Mouse (Mus musculus) embryonic facial prominence, embryonic 12.5 days (tissue): ENCODE results near the gene Olfr1344. TPM values are rescaled to one million over a fixed set of nuclear protein-coding genes. Genes with fewer than 3 reads are reported as not detected.
A peak's percentile ranks its signal among the peaks of the same experiment; 100 is the strongest.

ENCODE experiments used
- ATAC-seq: fragments of 200-750 bp; cut with Nextera tagmentation; 2 replicates; pipeline ENCODE4 v1.8.0; 2017; ENCODE audit not compliant: insufficient number of reproducible peaks, insufficient read depth, low FRiP score, low TSS enrichment
- H3K27ac ChIP-seq: fragments of 300-500 bp; sonication (generic); 2 replicates; pipeline ENCODE4 v1.5.1; 2016; ENCODE audit warnings: mild to moderate bottlenecking
- H3K27me3 ChIP-seq: fragments of 300-500 bp; sonication (generic); 2 replicates; pipeline ENCODE4 v1.6.1; 2016; ENCODE audit warnings: mild to moderate bottlenecking, moderate library complexity
- H3K36me3 ChIP-seq: fragments of 300-500 bp; sonication (generic); 2 replicates; pipeline ENCODE4 v1.6.1; 2016; ENCODE audit warnings: mild to moderate bottlenecking
- H3K4me1 ChIP-seq: fragments of 300-500 bp; sonication (generic); 2 replicates; pipeline ENCODE4 v1.6.1; 2016
- H3K4me2 ChIP-seq: fragments of 300-500 bp; sonication (generic); replicated peaks from 2 replicates; pipeline ENCODE4 v1.6.1; 2016; ENCODE audit warnings: mild to moderate bottlenecking, moderate library complexity
- H3K4me3 ChIP-seq: fragments of 300-500 bp; sonication (generic); 2 replicates; pipeline ENCODE4 v1.5.1; 2016; ENCODE audit warnings: mild to moderate bottlenecking
- H3K9ac ChIP-seq: fragments of 300-500 bp; sonication (generic); 2 replicates; pipeline ENCODE4 v1.6.1; 2016; ENCODE audit warnings: mild to moderate bottlenecking, moderate library complexity
- H3K9me3 ChIP-seq: fragments of 300-500 bp; sonication (generic); 2 replicates; pipeline ENCODE4 v1.6.1; 2016; ENCODE audit warnings: mild to moderate bottlenecking, moderate library complexity
- WGBS: fragments of 180-500 bp; shearing (Covaris S2); methylation state at CpG from one replicate; pipeline ENCODE4 v1.1.7; 2016; 5-methylcytosine and 5-hydroxymethylcytosine counted together
- polyA plus RNA-seq: library from polyadenylated mRNA; unstranded; fragments of >200 nt; fragmentation: Nextera tagmentation; extraction: Ambion mirVana; gene quantifications from 2 replicates; pipeline ENCODE4 v1.2.1, GENCODE M21; 2016

The Olfr1344 gene
- not detected in 2 replicates for polyA plus RNA-seq

DNA sequence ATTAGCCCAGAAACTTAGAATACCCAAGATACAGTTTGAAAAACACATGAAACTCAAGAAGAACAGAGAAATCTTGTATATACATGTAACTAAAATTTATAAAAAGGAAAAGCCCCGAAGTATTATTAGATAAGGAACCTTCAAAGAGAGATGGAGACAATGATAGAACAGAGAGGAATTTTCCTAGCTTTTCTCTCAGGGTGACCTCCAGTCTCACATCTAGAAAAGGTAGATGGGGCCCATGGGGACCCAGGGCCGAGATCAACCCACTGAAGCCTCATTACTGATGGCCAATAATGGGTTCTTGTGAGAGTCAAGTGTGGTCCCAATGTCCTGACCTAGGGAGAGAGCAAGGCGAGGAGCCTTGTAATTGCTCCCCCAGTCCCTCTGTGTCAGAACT is at the start of gene Olfr1344:
TSS of gene Olfr1344 (plus strand) at position 301 of the 400 bp plus-strand sequence.
- no peak within 1 kb of the TSS for H3K9ac ChIP-seq
- 79% methylated on average over 3 of the region's 3 CpGs for WGBS
- 0 out of 2 replicates have a peak, but pooled peaks cover 8% of the 10 kb centered on the region for H3K9me3 ChIP-seq
- no peak for ATAC-seq
- H3K27me3 ChIP-seq: no peaks in the 10 kb centered on the region
- no peak within 1 kb of the TSS for H3K27ac ChIP-seq
- H3K4me1 ChIP-seq: no peaks in the 10 kb centered on the region
- no peaks in the 10 kb centered on the region for H3K36me3 ChIP-seq
- H3K4me2 ChIP-seq: no peak within 1 kb of the TSS
- H3K4me3 ChIP-seq: no peak within 1 kb of the TSS

DNA sequence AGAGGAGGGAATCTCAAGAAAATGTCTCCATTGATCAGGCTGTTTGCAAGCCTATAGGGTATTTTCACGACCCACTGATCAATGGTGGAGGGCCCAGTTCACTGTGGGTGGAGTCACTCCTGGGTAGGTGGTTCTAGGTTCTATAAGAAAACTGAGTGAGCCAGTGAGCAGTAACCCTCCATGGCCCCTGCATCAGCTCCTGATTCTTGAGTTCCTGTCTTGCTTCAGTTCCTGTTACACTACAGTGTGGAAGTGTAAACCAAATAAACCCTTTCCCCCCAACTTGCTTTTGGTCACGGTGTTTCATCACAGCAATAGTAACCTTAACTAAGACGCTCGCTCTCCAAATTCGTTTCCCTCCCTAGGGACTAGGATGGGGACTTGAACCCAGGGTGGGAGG is 49.5 kb upstream of the Olfr1344 start:
- H3K9me3 ChIP-seq: no peaks in the 10 kb centered on the region
- 0 out of 2 replicates have a peak, but pooled peaks cover under 1% of the 10 kb centered on the region for H3K4me1 ChIP-seq
- no peak overlapping the region for H3K4me3 ChIP-seq
- H3K27me3 ChIP-seq: no peaks in the 10 kb centered on the region
- no peak overlapping the region for H3K27ac ChIP-seq
- WGBS: 84% methylated on average over 5 of the region's 5 CpGs
- H3K36me3 ChIP-seq: peaks cover 40% of the 10 kb centered on the region
- no peak for ATAC-seq
- no peak overlapping the region for H3K9ac ChIP-seq
- H3K4me2 ChIP-seq: no peak overlapping the region

DNA sequence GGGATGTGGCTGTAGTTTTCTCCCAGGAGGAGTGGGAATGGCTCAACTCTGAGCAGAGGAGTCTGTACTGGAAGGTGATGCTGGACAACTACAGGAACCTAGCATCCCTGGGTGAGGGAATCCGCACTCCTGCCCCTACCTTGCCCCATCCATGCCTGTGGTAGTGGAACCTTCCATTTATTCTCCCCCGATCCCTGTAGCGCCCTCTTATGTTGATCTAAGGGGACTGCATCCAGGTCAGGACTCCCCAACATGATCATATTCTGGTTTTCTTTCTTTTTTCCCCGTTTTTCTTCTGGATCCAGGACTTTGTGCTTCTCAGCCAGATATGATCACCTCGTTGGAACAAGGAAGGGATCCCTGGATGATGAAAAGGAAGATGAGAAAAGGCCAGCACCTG is 49.0 kb upstream of the Olfr1344 start:
- no peak for ATAC-seq
- Histone ChIP-seq H3K27me3 (no peaks in the 10 kb centered on the region), H3K9ac (no peak overlapping the region), H3K4me1 (no peaks in the 10 kb centered on the region), H3K9me3 (no peaks in the 10 kb centered on the region), H3K4me2 (no peak overlapping the region), H3K27ac (no peak overlapping the region), H3K4me3 (no peak overlapping the region), H3K36me3 (peaks cover 43% of the 10 kb centered on the region)
- WGBS: 68% methylated on average over 5 of the region's 5 CpGs

DNA sequence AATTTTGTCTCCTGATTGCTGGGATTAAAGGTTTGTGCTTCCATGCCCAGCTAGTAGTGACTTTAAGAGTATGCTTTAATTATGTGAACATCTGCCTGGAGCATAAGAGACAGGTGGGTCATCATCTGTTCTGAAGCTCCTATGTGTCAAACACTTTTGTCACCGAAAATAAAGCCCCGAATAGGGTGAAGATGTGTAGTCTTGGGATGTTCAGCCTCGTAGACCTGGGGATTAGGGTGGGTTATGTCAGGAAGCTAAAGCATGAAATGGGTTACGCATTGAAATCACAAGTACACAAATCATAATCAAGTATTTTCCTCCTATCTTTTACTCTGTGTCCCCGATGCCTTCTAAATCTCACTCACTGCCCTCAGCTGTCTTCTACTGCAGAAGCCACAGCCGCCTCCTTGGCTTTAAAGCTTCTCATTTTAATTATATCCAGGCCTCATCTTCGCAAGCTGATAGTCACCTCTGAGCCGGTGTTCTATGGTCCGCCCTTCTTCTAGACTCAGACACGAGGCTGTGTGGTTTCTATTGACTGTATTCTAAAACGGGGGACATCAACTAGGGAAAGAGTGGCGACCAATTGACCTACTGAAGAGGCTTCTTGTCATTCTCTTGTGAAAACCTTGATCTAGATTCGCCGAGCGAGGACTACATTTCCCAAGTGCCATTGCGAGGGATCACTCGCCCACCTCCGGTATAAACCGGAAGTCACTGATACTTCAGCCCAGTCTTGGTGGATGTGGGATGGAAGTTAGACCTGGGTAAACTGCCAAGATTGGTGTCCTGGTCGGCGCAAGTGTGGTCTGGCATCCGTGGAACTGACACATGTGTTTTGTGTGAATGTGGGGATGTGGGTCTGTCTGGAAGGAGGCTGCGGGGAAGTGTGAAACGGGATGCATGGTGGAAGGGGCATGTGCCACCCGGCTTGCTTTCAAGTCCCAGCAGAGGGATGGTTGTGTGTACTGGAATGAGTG is 40.2 kb upstream of the Olfr1344 start, which contains the start of gene Smim17:
TSS of gene Smim17 (plus strand) at position 720 of the 980 bp plus-strand sequence.
- peak; percentile 71 for ATAC-seq
- Histone ChIP-seq H3K9ac (peak within 1 kb of the TSS; percentile 45), H3K4me3 (peak within 1 kb of the TSS; percentile 41), H3K4me2 (peak within 1 kb of the TSS; percentile 55), H3K27me3 (no peaks in the 10 kb centered on the region), H3K9me3 (no peaks in the 10 kb centered on the region), H3K36me3 (peaks cover 20% of the 10 kb centered on the region), H3K27ac (no peak within 1 kb of the TSS), H3K4me1 (no peaks in the 10 kb centered on the region)
- WGBS: 24% methylated on average over 25 of the region's 25 CpGs

DNA sequence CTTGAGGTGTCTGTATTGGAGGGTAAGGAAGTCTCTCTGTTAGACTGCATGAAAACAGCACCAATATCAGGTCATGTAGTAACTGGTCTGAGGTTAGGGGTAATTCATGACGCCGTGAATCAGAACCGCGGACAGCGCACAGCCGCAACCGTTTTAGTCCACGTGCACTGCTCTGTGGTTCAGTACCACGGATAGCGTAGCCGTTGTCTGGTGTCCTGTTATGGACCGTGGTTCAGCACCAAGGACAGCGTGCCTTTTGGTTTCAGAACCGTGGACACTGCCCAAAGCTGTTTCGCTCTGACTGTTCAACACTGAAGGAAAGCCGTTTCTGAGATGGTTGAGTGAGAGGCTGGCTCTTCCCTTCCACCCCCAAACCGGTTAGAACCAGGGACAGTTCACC is 28.4 kb upstream of the Olfr1344 start, which contains the start of gene Gm20715:
TSS of gene Gm20715 (plus strand) at position 235 of the 400 bp plus-strand sequence.
- H3K9ac ChIP-seq: no peak within 1 kb of the TSS
- H3K27ac ChIP-seq: no peak within 1 kb of the TSS
- H3K4me3 ChIP-seq: no peak within 1 kb of the TSS
- H3K4me2 ChIP-seq: no peak within 1 kb of the TSS
- H3K36me3 ChIP-seq: no peaks in the 10 kb centered on the region
- no peaks in the 10 kb centered on the region for H3K27me3 ChIP-seq
- no peaks in the 10 kb centered on the region for H3K9me3 ChIP-seq
- no peaks in the 10 kb centered on the region for H3K4me1 ChIP-seq
- peak; percentile 88 for ATAC-seq
- WGBS: under 1% methylated on average over 17 of the region's 17 CpGs

DNA sequence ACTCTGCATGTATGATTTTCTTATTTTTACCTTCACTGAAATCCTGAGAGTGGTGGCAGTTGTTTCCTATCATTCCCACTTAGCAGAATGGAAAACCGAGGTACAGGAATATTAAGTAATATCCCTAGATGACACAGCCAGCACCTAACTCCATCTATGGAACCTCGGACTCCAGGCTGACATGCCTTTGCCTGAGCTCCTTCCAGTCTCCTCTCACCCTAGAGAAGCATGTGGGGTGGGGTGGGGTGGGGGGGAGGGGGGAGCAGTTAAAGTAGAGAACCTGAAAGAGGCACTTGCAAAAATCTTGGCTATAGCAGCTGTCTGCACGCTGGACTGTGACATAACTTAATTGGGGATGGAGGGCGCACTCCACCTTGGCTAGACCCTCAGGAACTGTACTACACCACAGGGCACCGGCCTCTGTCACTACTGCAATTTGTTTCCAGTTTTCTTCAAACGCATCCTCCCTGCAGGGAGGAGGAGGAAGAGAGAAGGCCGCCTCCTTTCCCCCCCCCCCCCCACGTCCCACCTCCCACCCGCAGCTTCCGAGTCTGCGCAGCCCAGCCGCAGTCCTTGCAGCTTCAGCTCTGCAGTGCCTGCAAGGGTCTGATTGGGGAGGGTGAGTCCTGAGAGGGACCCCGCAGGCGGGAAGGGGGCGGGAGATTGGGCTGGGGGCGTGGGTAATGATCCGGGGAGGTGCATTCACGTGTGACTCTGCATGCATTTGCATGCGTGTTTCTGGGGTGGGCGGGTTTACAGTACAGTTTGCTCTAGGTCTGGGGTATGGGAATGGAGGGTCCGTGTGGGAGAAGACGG is 23.7 kb upstream of the Olfr1344 start:
- H3K4me3 ChIP-seq: no peak overlapping the region
- no peaks in the 10 kb centered on the region for H3K36me3 ChIP-seq
- no peak overlapping the region for H3K27ac ChIP-seq
- 7% methylated on average over 21 of the region's 22 CpGs for WGBS
- H3K4me1 ChIP-seq: no peaks in the 10 kb centered on the region
- H3K9me3 ChIP-seq: 0 out of 2 replicates have a peak, but pooled peaks cover 3% of the 10 kb centered on the region
- no peak for ATAC-seq
- no peaks in the 10 kb centered on the region for H3K27me3 ChIP-seq
- no peak overlapping the region for H3K9ac ChIP-seq
- peak overlapping the region; percentile 15; the same call in 1 of the 2 replicates for H3K4me2 ChIP-seq

DNA sequence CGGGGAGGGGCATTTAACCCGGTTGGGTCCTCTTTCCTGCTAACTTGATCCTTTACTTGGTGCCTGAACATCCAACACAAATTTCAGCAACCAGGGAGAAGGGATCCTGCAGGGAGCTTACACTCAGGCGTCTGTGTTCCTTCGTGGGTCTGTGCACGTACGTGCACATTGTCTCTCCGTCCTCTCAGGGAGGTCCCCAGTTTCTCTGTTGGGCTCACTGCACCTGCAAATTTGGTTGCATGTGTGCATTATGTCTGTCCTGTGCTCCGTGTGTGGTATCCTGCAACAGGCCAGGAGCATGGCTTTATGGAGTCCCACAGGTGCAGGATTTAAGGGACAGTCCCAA is 23.1 kb upstream of the Olfr1344 start:
- no peak overlapping the region for H3K27ac ChIP-seq
- no peak overlapping the region for H3K4me3 ChIP-seq
- H3K27me3 ChIP-seq: no peaks in the 10 kb centered on the region
- H3K36me3 ChIP-seq: no peaks in the 10 kb centered on the region
- H3K9ac ChIP-seq: no peak overlapping the region
- 0 out of 2 replicates have a peak, but pooled peaks cover 3% of the 10 kb centered on the region for H3K9me3 ChIP-seq
- WGBS: 20% methylated on average over 8 of the region's 8 CpGs
- ATAC-seq: no peak
- H3K4me2 ChIP-seq: no peak overlapping the region
- H3K4me1 ChIP-seq: no peaks in the 10 kb centered on the region

DNA sequence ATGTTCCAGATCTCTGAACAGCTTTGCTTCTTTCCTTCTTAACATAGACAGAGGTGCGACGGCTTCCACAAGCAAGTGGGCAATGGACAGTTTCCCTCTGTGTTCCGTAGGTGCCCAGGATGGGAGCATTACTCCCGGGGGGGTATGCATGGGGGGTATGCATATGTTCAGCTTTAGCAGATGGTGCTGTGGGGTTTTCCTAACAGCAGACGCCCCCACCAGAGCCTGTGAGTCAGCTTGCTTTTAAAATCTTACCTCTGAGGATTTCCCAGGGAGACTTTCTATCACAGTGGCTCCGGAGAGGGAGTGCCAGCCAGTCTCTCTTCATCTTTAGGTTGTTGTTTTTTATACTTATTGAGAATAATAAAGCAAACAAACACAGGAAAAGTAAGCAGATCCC is 18.6 kb upstream of the Olfr1344 start:
- Histone ChIP-seq H3K9ac (no peak overlapping the region), H3K4me2 (no peak overlapping the region), H3K4me3 (no peak overlapping the region), H3K27ac (no peak overlapping the region), H3K27me3 (no peaks in the 10 kb centered on the region), H3K36me3 (no peaks in the 10 kb centered on the region), H3K9me3 (0 out of 2 replicates have a peak, but pooled peaks cover 5% of the 10 kb centered on the region), H3K4me1 (no peaks in the 10 kb centered on the region)
- no peak for ATAC-seq
- 81% methylated on average over 6 of the region's 6 CpGs for WGBS

DNA sequence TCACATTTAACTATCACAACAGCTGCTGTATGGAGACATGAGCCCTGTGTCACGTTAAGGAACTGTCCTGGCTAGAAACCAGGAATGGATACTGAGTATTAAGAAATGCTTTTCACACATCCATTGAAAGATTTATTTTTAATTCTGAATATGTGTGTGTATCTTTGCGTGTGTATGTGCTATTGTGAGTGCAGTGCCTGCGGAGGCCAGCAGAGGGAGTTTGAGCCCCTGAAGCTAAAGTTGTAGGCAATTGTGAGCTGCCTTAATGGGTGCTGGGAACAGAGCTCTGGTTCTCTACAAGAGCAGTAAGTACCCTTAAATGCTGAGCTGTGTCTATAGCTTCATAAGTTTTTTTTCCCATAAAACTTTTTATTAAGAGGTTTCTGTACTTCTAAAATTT is 9.1 kb upstream of the Olfr1344 start:
- Histone ChIP-seq H3K27me3 (no peaks in the 10 kb centered on the region), H3K36me3 (no peaks in the 10 kb centered on the region), H3K4me2 (no peak overlapping the region), H3K27ac (no peak overlapping the region), H3K4me3 (no peak overlapping the region), H3K4me1 (no peaks in the 10 kb centered on the region), H3K9ac (no peak overlapping the region), H3K9me3 (peaks cover 8% of the 10 kb centered on the region; the same call in 1 of the 2 replicates)
- no peak for ATAC-seq
- 87% methylated on average over 3 of the region's 3 CpGs for WGBS

DNA sequence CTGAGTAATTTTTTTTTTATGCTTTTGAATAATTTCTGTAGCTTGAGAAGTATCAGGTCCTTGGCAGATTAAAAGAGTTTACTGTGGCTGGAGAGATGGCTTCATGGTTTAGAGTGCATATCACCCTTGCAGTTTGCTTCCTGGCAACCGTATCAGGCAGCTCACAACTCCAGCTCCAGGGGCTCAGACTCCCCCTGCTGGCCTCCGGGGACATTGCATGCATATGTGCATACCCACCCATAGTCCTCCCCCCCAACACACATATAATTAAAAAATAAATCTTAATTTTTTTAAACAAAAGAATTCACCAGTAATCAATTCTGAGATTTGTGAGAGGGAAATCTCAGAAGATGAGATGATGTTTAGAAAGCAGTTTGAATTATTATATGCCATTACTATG is 8.1 kb upstream of the Olfr1344 start:
- Histone ChIP-seq H3K4me1 (no peaks in the 10 kb centered on the region), H3K27ac (no peak overlapping the region), H3K36me3 (no peaks in the 10 kb centered on the region), H3K27me3 (no peaks in the 10 kb centered on the region), H3K9me3 (peaks cover 5% of the 10 kb centered on the region; the same call in 1 of the 2 replicates), H3K4me3 (no peak overlapping the region), H3K4me2 (no peak overlapping the region), H3K9ac (no peak overlapping the region)
- 39% methylated on average over 2 of the region's 2 CpGs for WGBS
- ATAC-seq: no peak

DNA sequence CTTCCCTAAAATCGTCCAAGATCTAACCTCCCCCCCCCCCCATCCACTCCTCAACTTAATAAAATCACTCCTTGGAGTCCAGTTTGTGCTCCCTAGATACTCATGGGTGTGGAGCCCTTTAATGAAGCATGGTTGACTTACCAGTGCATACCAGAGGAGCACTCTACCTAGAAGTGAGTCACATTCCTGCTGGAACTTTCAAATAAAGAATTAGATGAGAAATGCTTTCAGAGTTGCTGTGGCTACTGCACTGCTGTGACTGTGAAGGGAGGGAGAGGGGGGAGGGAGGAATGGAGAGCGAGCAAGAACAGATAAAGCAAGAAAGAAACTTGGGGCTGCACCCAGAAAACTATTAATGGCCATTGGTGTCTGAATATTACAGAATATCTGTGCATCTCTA is 2.7 kb downstream of the Olfr1344 start:
- 0 out of 2 replicates have a peak, but pooled peaks cover 8% of the 10 kb centered on the region for H3K9me3 ChIP-seq
- WGBS: 56% methylated on average over 2 of the region's 2 CpGs
- H3K27me3 ChIP-seq: no peaks in the 10 kb centered on the region
- H3K9ac ChIP-seq: no peak overlapping the region
- H3K4me3 ChIP-seq: no peak overlapping the region
- H3K4me2 ChIP-seq: no peak overlapping the region
- no peak for ATAC-seq
- H3K27ac ChIP-seq: no peak overlapping the region
- H3K4me1 ChIP-seq: no peaks in the 10 kb centered on the region
- no peaks in the 10 kb centered on the region for H3K36me3 ChIP-seq
